ENCODE assay signal across 32 mouse cellular contexts in genomic region chr8:114694566-114695198, GRCm38 (mm10).
DNase-seq lines count a peak whose midpoint lies in the region; ATAC-seq and TF ChIP-seq lines count a peak whose summit lies in the region.
"Had no signal": no experiment of that assay in that cellular context is flagged by ENCODE, and none has a peak within 500 bp of the region (broad histone marks: within the 10 kb centered on the region; RNA-seq: fewer than 3 reads in every experiment).

No protein-coding gene starts in this region.

- H3K27ac ChIP-seq in forebrain, embryonic 14.5 days (ENCODE audit: low read depth, low read length): no peak overlapping the region
- H3K27ac ChIP-seq in forebrain, embryonic 11.5 days (ENCODE audit: low read depth, low read length): no peak overlapping the region
- H3K27ac ChIP-seq in left cerebral cortex, adult 2 months: no peak overlapping the region
- no peak overlapping the region for H3K27ac ChIP-seq in limb, embryonic 14.5 days (replicated peaks; ENCODE audit: low read depth, low read length)
- H3K27ac ChIP-seq: embryonic facial prominence, embryonic 12.5 days; forebrain, embryonic 12.5 days; heart, adult 2 months; heart, embryonic 13.5 days; hindbrain, postnatal 0 days; layer of hippocampus, adult 2 months; limb, embryonic 12.5 days; liver, embryonic 14.5 days; midbrain, embryonic 13.5 days had no signal

- H3K36me3 ChIP-seq in forebrain, embryonic 14.5 days (ENCODE audit: control insufficient read depth, insufficient read depth, low read length): no peaks in the 10 kb centered on the region
- H3K36me3 ChIP-seq in forebrain, embryonic 11.5 days (ENCODE audit: control insufficient read depth, insufficient read depth, low read length): no peaks in the 10 kb centered on the region
- no peaks in the 10 kb centered on the region for H3K36me3 ChIP-seq in limb, embryonic 14.5 days (ENCODE audit: control insufficient read depth, insufficient read depth, low read length)
- H3K36me3 ChIP-seq: embryonic facial prominence, embryonic 12.5 days; forebrain, embryonic 12.5 days; heart, embryonic 13.5 days; limb, embryonic 12.5 days; midbrain, embryonic 13.5 days had no signal

- no peak for TF ChIP-seq POLR2A in limb, embryonic 14.5 days (IDR thresholded peaks at IDR 0.05; ENCODE audit: borderline replicate concordance, extremely low read depth, insufficient read depth, insufficient read length)

- H3K4me3 ChIP-seq in forebrain, embryonic 14.5 days (ENCODE audit: low read depth, low read length): no peak overlapping the region
- H3K4me3 ChIP-seq in forebrain, embryonic 11.5 days (ENCODE audit: low read depth, low read length): no peak overlapping the region
- H3K4me3 ChIP-seq in left cerebral cortex, adult 2 months: no peak overlapping the region
- no peak overlapping the region for H3K4me3 ChIP-seq in limb, embryonic 14.5 days (replicated peaks; ENCODE audit: low read length)
- H3K4me3 ChIP-seq: embryonic facial prominence, embryonic 12.5 days; forebrain, embryonic 12.5 days; heart, adult 2 months; heart, embryonic 13.5 days; layer of hippocampus, adult 2 months; limb, embryonic 12.5 days; megakaryocyte, embryonic 14.5 days; midbrain, embryonic 13.5 days had no signal

- H3K4me2 ChIP-seq in forebrain, embryonic 14.5 days (ENCODE audit: low read length): no peak overlapping the region
- no peak overlapping the region for H3K4me2 ChIP-seq in forebrain, embryonic 11.5 days (ENCODE audit: low read depth, low read length, severe bottlenecking)
- H3K4me2 ChIP-seq in limb, embryonic 14.5 days (replicated peaks; ENCODE audit: low read depth, low read length, severe bottlenecking): no peak overlapping the region
- H3K4me2 ChIP-seq: embryonic facial prominence, embryonic 12.5 days; forebrain, embryonic 12.5 days; heart, embryonic 13.5 days; limb, embryonic 12.5 days; lung, embryonic 14.5 days; midbrain, embryonic 13.5 days had no signal

- H3K4me1 ChIP-seq in forebrain, embryonic 14.5 days (ENCODE audit: control insufficient read depth, insufficient read depth, low read length): no peaks in the 10 kb centered on the region
- no peaks in the 10 kb centered on the region for H3K4me1 ChIP-seq in forebrain, embryonic 11.5 days (replicated peaks; ENCODE audit: control insufficient read depth, insufficient read depth, low read length)
- H3K4me1 ChIP-seq in limb, embryonic 14.5 days (ENCODE audit: control insufficient read depth, insufficient read depth, low read length): no peaks in the 10 kb centered on the region
- H3K4me1 ChIP-seq: embryonic facial prominence, embryonic 12.5 days; forebrain, embryonic 12.5 days; heart, embryonic 13.5 days; limb, embryonic 12.5 days; megakaryocyte, embryonic 14.5 days; midbrain, embryonic 13.5 days had no signal

- H3K27me3 ChIP-seq in forebrain, embryonic 14.5 days (replicated peaks; ENCODE audit: control insufficient read depth, insufficient read depth, low read length): no peaks in the 10 kb centered on the region
- no peaks in the 10 kb centered on the region for H3K27me3 ChIP-seq in forebrain, embryonic 11.5 days (ENCODE audit: control insufficient read depth, insufficient read depth, low read length)
- H3K27me3 ChIP-seq in limb, embryonic 14.5 days (ENCODE audit: control insufficient read depth, insufficient read depth, low read length): no peaks in the 10 kb centered on the region
- H3K27me3 ChIP-seq: forebrain, embryonic 12.5 days; heart, embryonic 13.5 days; megakaryocyte, embryonic 14.5 days; midbrain, embryonic 13.5 days had no signal

- 82% methylated on average over 4 of the region's 4 CpGs for WGBS in forebrain, embryonic 14.5 days
- WGBS in forebrain, embryonic 11.5 days: 85% methylated on average over 4 of the region's 4 CpGs
- 53% methylated on average over 4 of the region's 4 CpGs for WGBS in limb, embryonic 14.5 days

- H3K9ac ChIP-seq in forebrain, embryonic 14.5 days (ENCODE audit: low read length): no peak overlapping the region
- H3K9ac ChIP-seq in forebrain, embryonic 11.5 days (ENCODE audit: low read length): no peak overlapping the region
- no peak overlapping the region for H3K9ac ChIP-seq in limb, embryonic 14.5 days (ENCODE audit: low read depth, low read length, severe bottlenecking)
- H3K9ac ChIP-seq: embryonic facial prominence, embryonic 12.5 days; forebrain, embryonic 12.5 days; heart, embryonic 13.5 days; limb, embryonic 12.5 days; liver, embryonic 14.5 days; lung, embryonic 14.5 days; midbrain, embryonic 13.5 days had no signal

- no peak for TF ChIP-seq CTCF in left cerebral cortex, adult 2 months (IDR thresholded peaks at IDR 0.05)

- peak; percentile 52 for DNase-seq in forebrain, embryonic 14.5 days (ENCODE audit: low spot score)
- no peak for DNase-seq in forebrain, embryonic 11.5 days (ENCODE audit: low spot score)
- DNase-seq in left cerebral cortex, postnatal 14 days (ENCODE audit: low spot score in 2 of 2): peak; percentile 9 to 35
- no peak for DNase-seq in left cerebral cortex, adult 2 months (ENCODE audit: extremely low spot score in 1 of 2, low spot score in 2 of 2)
- peak; percentile 63 for DNase-seq in brain, adult 2 months (ENCODE audit: low read depth, low spot score)
- DNase-seq in limb, embryonic 14.5 days (ENCODE audit: low spot score): no peak
- DNase-seq in spleen, adult 18-20 months: no peak
- no peak for DNase-seq in adrenal gland, postnatal 25 days
- DNase-seq: adrenal gland, adult 8-10 months; cerebellum, adult 11-12 months; cerebellum, postnatal 10 days; gastrocnemius, postnatal 25 days; heart, adult 2 months; heart, postnatal 14 days; kidney, adult 9 months; kidney, postnatal 14 days; layer of hippocampus, postnatal 36 days; lung, embryonic 14.5 days; lung, postnatal 36 days; right cerebral cortex, postnatal 25 days; thymus, postnatal 14 days had no signal

- intact Hi-C loops in left cerebral cortex, postnatal 14 days (cut with DNase I): no loop called here
- intact Hi-C loops in left cerebral cortex, adult 2 months (cut with DNase I): no loop called here

- no peak for ATAC-seq in forebrain, embryonic 14.5 days
- no peak for ATAC-seq in forebrain, embryonic 11.5 days (replicated peaks; ENCODE audit: low FRiP score)
- peak; percentile 47; the same call in 1 of the 2 replicates for ATAC-seq in limb, embryonic 14.5 days (ENCODE audit: low FRiP score, low read depth)
- ATAC-seq: CD4-positive, CD25-positive, alpha-beta regulatory T cell, adult 4 months; hindbrain, postnatal 0 days; intestine, embryonic 16.5 days; midbrain, embryonic 13.5 days had no signal

- no peaks in the 10 kb centered on the region for H3K9me3 ChIP-seq in forebrain, embryonic 14.5 days (replicated peaks; ENCODE audit: control insufficient read depth, low read length)
- no peaks in the 10 kb centered on the region for H3K9me3 ChIP-seq in forebrain, embryonic 11.5 days (ENCODE audit: control insufficient read depth, low read length)
- H3K9me3 ChIP-seq in limb, embryonic 14.5 days (ENCODE audit: control insufficient read depth, low read length): no peaks in the 10 kb centered on the region
- H3K9me3 ChIP-seq: embryonic facial prominence, embryonic 12.5 days; forebrain, embryonic 12.5 days; heart, embryonic 13.5 days; limb, embryonic 12.5 days; midbrain, embryonic 13.5 days had no signal

Comparison
In these comparisons a context has a peak if more than half of its experiments do, and no peak if none do; other contexts are left out.
1. DNase-seq: peak in forebrain, embryonic 14.5 days (single experiment), left cerebral cortex, postnatal 14 days (2 of 2) and brain, adult 2 months (single experiment); none in forebrain, embryonic 11.5 days (single experiment), left cerebral cortex, adult 2 months (0 of 2), limb, embryonic 14.5 days (single experiment), spleen, adult 18-20 months (0 of 2) and adrenal gland, postnatal 25 days (single experiment).